Mouse (Mus musculus): ENCODE measurements around the gene Rnf215. TPM values are rescaled to one million over a fixed set of nuclear protein-coding genes. Genes with fewer than 3 reads are reported as not detected.
A peak's percentile ranks its signal among the peaks of the same experiment; 100 is the strongest.

Rnf215 gene
- total and polyA plus RNA-seq, 3 experiments = 14.9 to 24.8 (median 24.3) TPM

DNA sequence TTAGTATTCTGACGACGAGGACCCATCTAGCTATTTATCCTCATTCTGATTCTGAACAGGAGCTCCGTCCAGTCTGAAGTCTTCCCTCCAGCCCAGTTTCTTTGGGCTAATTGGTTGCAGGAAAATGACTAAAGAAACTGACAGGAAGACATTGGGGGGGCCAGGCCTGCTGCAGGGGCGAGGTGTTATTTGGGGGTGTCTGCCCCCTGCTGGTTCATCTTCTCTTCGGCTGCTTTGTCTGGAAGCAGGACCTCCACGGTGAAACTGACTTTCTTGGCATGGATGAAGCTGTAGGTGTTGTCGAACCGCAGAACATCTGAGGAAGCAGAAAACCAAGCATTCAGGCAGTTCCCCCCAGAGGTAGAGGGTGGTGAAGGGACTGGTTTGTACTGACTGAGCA is 36.9 kb upstream of the Rnf215 start:
- H3K9me3 ChIP-seq (replicated peaks; ENCODE audit: low read length) = no peaks in the 10 kb centered on the region
- DNase-seq (ENCODE audit: extremely low read depth) = peak; percentile 19
- no peak overlapping the region for H3K27ac ChIP-seq (ENCODE audit: insufficient read depth, low read depth)
- dilution Hi-C loops (cut with MboI; ENCODE audit: extremely low pct_ligation_motif_present, extremely low pct_unique_long_range_greater_than_20kb, low sequenced_read_pairs) = no loop called here
- no peak overlapping the region for H3K4me3 ChIP-seq (replicated peaks in 1 of 3; ENCODE audit: low read depth in 2 of 3, low read length in 2 of 3, poor library complexity in 1 of 3)
- H3K79me2 ChIP-seq (replicated peaks; ENCODE audit: control insufficient read depth, extremely low read depth, insufficient read depth, poor library complexity, severe bottlenecking) = no peaks in the 10 kb centered on the region
- TF ChIP-seq SMC3 (IDR thresholded peaks at IDR 0.05; ENCODE audit: low read depth, low read length) (peak; percentile 24; the same call in 1 of the 2 replicates), ELF1 (IDR thresholded peaks at IDR 0.05; ENCODE audit: low read depth, low read length) (no peak), CTCF (conservative IDR thresholded peaks at IDR 0.05 in 1 of 2, IDR thresholded peaks at IDR 0.05 in 1 of 2; ENCODE audit: low read depth in 2 of 2, low read length in 2 of 2) (peak in 1 of 2 experiments; percentile 55; a peak in 3 of 4 replicates), HCFC1 (IDR thresholded peaks at IDR 0.05; ENCODE audit: low read depth, low read length) (no peak), KAT2A (IDR thresholded peaks at IDR 0.05; ENCODE audit: insufficient replicate concordance, low read length) (no peak), NELFE (IDR thresholded peaks at IDR 0.05; ENCODE audit: low read depth, low read length) (no peak)
- H3K36me3 ChIP-seq (replicated peaks in 1 of 2; ENCODE audit: control insufficient read depth in 1 of 2, insufficient read depth in 1 of 2, low read length in 1 of 2) = peaks cover 25 to 57% of the 10 kb centered on the region in 2 experiments
- H3K4me2 ChIP-seq (ENCODE audit: insufficient read depth, low read depth, poor library complexity, severe bottlenecking) = no peak overlapping the region
- H3K4me1 ChIP-seq (ENCODE audit: control insufficient read depth in 1 of 2, insufficient read depth in 2 of 2) = peaks cover 11 to 30% of the 10 kb centered on the region in 2 experiments
- H3K27me3 ChIP-seq (replicated peaks) = no peaks in the 10 kb centered on the region
- in situ Hi-C loops (cut with MboI; ENCODE audit: low pct_ligation_motif_present, low pct_unique_long_range_greater_than_20kb, low sequenced_read_pairs) = no loop called here
- H3K9ac ChIP-seq (ENCODE audit: insufficient read depth, low read depth) = no peak overlapping the region

- no peak for DNase-seq (ENCODE audit: extremely low read depth)
- TF ChIP-seq JUND (conservative IDR thresholded peaks at IDR 0.05; ENCODE audit: low read depth, low read length) (no peak), ZNF384 (IDR thresholded peaks at IDR 0.05; ENCODE audit: low read depth, low read length) (no peak), POLR2A (IDR thresholded peaks at IDR 0.05; ENCODE audit: low read depth, low read length) (no peak), USF2 (conservative IDR thresholded peaks at IDR 0.05; ENCODE audit: low read depth, low read length) (no peak)
- H3K4me1 ChIP-seq (ENCODE audit: control insufficient read depth in 1 of 2, insufficient read depth in 2 of 2) = peaks cover 9 to 29% of the 10 kb centered on the region in 2 experiments
- no peak overlapping the region for H3K9ac ChIP-seq (ENCODE audit: insufficient read depth, low read depth)
- no peaks in the 10 kb centered on the region for H3K79me2 ChIP-seq (replicated peaks; ENCODE audit: control insufficient read depth, extremely low read depth, insufficient read depth, poor library complexity, severe bottlenecking)
- H3K27me3 ChIP-seq (replicated peaks) = no peaks in the 10 kb centered on the region
- in situ Hi-C loops (cut with MboI; ENCODE audit: low pct_ligation_motif_present, low pct_unique_long_range_greater_than_20kb, low sequenced_read_pairs) = no loop called here
- no peak overlapping the region for H3K4me2 ChIP-seq (ENCODE audit: insufficient read depth, low read depth, poor library complexity, severe bottlenecking)
- H3K36me3 ChIP-seq (replicated peaks in 1 of 2; ENCODE audit: control insufficient read depth in 1 of 2, insufficient read depth in 1 of 2, low read length in 1 of 2) = peaks cover 27 to 57% of the 10 kb centered on the region in 2 experiments
- no peak overlapping the region for H3K27ac ChIP-seq (ENCODE audit: insufficient read depth, low read depth)
- no peaks in the 10 kb centered on the region for H3K9me3 ChIP-seq (replicated peaks; ENCODE audit: low read length)
- no peak overlapping the region for H3K4me3 ChIP-seq (replicated peaks in 1 of 3; ENCODE audit: low read depth in 2 of 3, low read length in 2 of 3, poor library complexity in 1 of 3)
- dilution Hi-C loops (cut with MboI; ENCODE audit: extremely low pct_ligation_motif_present, extremely low pct_unique_long_range_greater_than_20kb, low sequenced_read_pairs) = no loop called here
Measured at GRCm38 (mm10) chr11:4098816-4099215, 36.2 kb upstream of the Rnf215 start.

- no peak for DNase-seq (ENCODE audit: extremely low read depth)
- Histone ChIP-seq H3K4me2 (ENCODE audit: insufficient read depth, low read depth, poor library complexity, severe bottlenecking) (no peak overlapping the region), H3K27ac (ENCODE audit: insufficient read depth, low read depth) (no peak overlapping the region), H3K79me2 (replicated peaks; ENCODE audit: control insufficient read depth, extremely low read depth, insufficient read depth, poor library complexity, severe bottlenecking) (no peaks in the 10 kb centered on the region), H3K4me1 (ENCODE audit: control insufficient read depth in 1 of 2, insufficient read depth in 2 of 2) (peaks cover 5 to 23% of the 10 kb centered on the region in 2 experiments; a peak in 3 of 4 replicates), H3K9ac (ENCODE audit: insufficient read depth, low read depth) (no peak overlapping the region), H3K27me3 (replicated peaks) (no peaks in the 10 kb centered on the region), H3K4me3 (replicated peaks in 1 of 3; ENCODE audit: low read depth in 2 of 3, low read length in 2 of 3, poor library complexity in 1 of 3) (no peak overlapping the region), H3K9me3 (replicated peaks; ENCODE audit: low read length) (no peaks in the 10 kb centered on the region), H3K36me3 (replicated peaks in 1 of 2; ENCODE audit: control insufficient read depth in 1 of 2, insufficient read depth in 1 of 2, low read length in 1 of 2) (peaks cover 29 to 56% of the 10 kb centered on the region in 2 experiments)
- TF ChIP-seq ZNF384 (IDR thresholded peaks at IDR 0.05; ENCODE audit: low read depth, low read length) (no peak), RAD21 (IDR thresholded peaks at IDR 0.05; ENCODE audit: low read depth, low read length) (no peak), ZC3H11A (IDR thresholded peaks at IDR 0.05; ENCODE audit: low read depth, low read length) (no peak), USF1 (IDR thresholded peaks at IDR 0.05; ENCODE audit: low read depth, low read length) (no peak), POLR2A (IDR thresholded peaks at IDR 0.05; ENCODE audit: low read depth, low read length) (no peak), IRF4 (IDR thresholded peaks at IDR 0.05; ENCODE audit: low read depth, low read length) (no peak), MEF2A (IDR thresholded peaks at IDR 0.05; ENCODE audit: borderline replicate concordance, low read depth, low read length) (no peak), UBTF (IDR thresholded peaks at IDR 0.05; ENCODE audit: low read depth, low read length) (no peak), CHD1 (IDR thresholded peaks at IDR 0.05; ENCODE audit: low read depth, low read length) (no peak), CHD2 (IDR thresholded peaks at IDR 0.05; ENCODE audit: low read length) (no peak), ETS1 (conservative IDR thresholded peaks at IDR 0.05; ENCODE audit: low read depth, low read length) (no peak), ZKSCAN1 (IDR thresholded peaks at IDR 0.05; ENCODE audit: borderline replicate concordance, low read depth, low read length) (no peak), USF2 (conservative IDR thresholded peaks at IDR 0.05; ENCODE audit: low read depth, low read length) (no peak), NELFE (IDR thresholded peaks at IDR 0.05; ENCODE audit: low read depth, low read length) (no peak), RCOR1 (conservative IDR thresholded peaks at IDR 0.05; ENCODE audit: low read depth, low read length) (no peak), CTCF (conservative IDR thresholded peaks at IDR 0.05 in 1 of 2, IDR thresholded peaks at IDR 0.05 in 1 of 2; ENCODE audit: low read depth in 2 of 2, low read length in 2 of 2) (no peak), SIN3A (IDR thresholded peaks at IDR 0.05; ENCODE audit: low read length) (no peak), BHLHE40 (IDR thresholded peaks at IDR 0.05; ENCODE audit: low read depth, low read length) (no peak), MAX (IDR thresholded peaks at IDR 0.05; ENCODE audit: low read length) (no peak)
- in situ Hi-C loops (cut with MboI; ENCODE audit: low pct_ligation_motif_present, low pct_unique_long_range_greater_than_20kb, low sequenced_read_pairs) = no loop called here
- dilution Hi-C loops (cut with MboI; ENCODE audit: extremely low pct_ligation_motif_present, extremely low pct_unique_long_range_greater_than_20kb, low sequenced_read_pairs) = no loop called here
Measured at GRCm38 (mm10) chr11:4099447-4099846, 35.6 kb upstream of the Rnf215 start.
